Mouse (Mus musculus) stomach, embryonic 16.5 days (tissue): Measurements from ENCODE around the gene Picalm. TPM values are rescaled to one million over a fixed set of nuclear protein-coding genes. Genes with fewer than 3 reads are reported as not detected.
"Not testable (repeated sequence)": the region's sequence is repeated elsewhere in the genome, so short reads cannot be mapped to it uniquely, and the experiment has no call there.

ENCODE experiments used
- ATAC-seq: fragments of 200-750 bp; cut with Nextera tagmentation; 2 replicates; pipeline ENCODE4 v1.8.0; 2017; ENCODE audit warnings: moderate number of reproducible peaks, moderate TSS enrichment; ENCODE audit not compliant: insufficient read depth, low FRiP score
- H3K27ac ChIP-seq: fragments of 300-500 bp; sonication (generic); 2 replicates; pipeline ENCODE4 v1.5.1; 2014; ENCODE audit warnings: low read length
- H3K27me3 ChIP-seq: fragments of 300-500 bp; sonication (generic); 2 replicates; pipeline ENCODE4 v1.6.1; 2014; ENCODE audit warnings: low read length, control low read depth, mixed read lengths; ENCODE audit not compliant: control insufficient read depth, insufficient read depth
- H3K36me3 ChIP-seq: fragments of 300-500 bp; sonication (generic); 2 replicates; pipeline ENCODE4 v1.6.1; 2014; ENCODE audit warnings: low read length; ENCODE audit not compliant: control insufficient read depth, insufficient read depth
- H3K4me1 ChIP-seq: fragments of 300-500 bp; sonication (generic); 2 replicates; pipeline ENCODE4 v1.6.1; 2014; ENCODE audit warnings: low read length, control low read depth, mixed read lengths; ENCODE audit not compliant: control insufficient read depth, insufficient read depth
- H3K4me2 ChIP-seq: fragments of 300-500 bp; sonication (generic); 2 replicates; pipeline ENCODE4 v1.6.1; 2014; ENCODE audit warnings: low read depth, low read length, mixed read lengths
- H3K4me3 ChIP-seq: fragments of 300-500 bp; sonication (generic); replicated peaks from 2 replicates; pipeline ENCODE4 v1.5.1; 2014; ENCODE audit warnings: mild to moderate bottlenecking, low read length
- H3K9ac ChIP-seq: fragments of 300-500 bp; sonication (generic); 2 replicates; pipeline ENCODE4 v1.6.1; 2014; ENCODE audit warnings: low read length
- H3K9me3 ChIP-seq: fragments of 300-500 bp; sonication (generic); replicated peaks from 2 replicates; pipeline ENCODE4 v1.6.1; 2016; ENCODE audit warnings: low read length, control low read depth; ENCODE audit not compliant: control insufficient read depth
- WGBS: fragments of 180-500 bp; shearing (Covaris S2); extraction: QIAGEN DNeasy Blood & Tissue Kit; methylation state at CpG from one replicate; pipeline ENCODE4 v1.1.7; 2014; 5-methylcytosine and 5-hydroxymethylcytosine counted together
- polyA plus RNA-seq: library from polyadenylated mRNA; unstranded; fragments of >200 nt; fragmentation: Nextera tagmentation; extraction: Ambion mirVana; gene quantifications from 2 replicates; pipeline ENCODE4 v1.2.1, GENCODE M21; 2015

The Picalm gene
- polyA plus RNA-seq, 1 experiment from 2014 or later: 46.9 TPM

DNA sequence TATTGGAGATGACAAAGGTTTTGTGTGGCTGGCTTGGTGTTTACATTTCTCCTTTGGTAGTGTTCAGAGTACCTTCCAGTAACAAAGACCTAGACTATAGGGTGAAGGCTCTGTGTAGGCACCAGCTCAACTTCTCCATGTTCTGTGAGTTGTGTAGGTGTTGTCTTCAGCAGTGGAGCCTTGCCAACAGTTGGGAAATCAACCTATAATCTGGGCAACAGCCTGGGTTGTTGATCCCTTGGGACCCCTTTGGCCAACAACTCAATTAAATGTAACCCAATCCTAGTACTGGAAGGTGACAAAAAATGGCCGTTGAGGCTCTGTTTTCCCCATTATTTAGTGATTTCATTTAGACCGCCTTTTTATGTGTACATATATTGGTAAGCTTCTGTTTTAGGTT lies 80.1 kb downstream of the Picalm start:
- H3K9me3 ChIP-seq: no peaks in the 10 kb centered on the region
- H3K4me3 ChIP-seq: no peak overlapping the region
- H3K4me2 ChIP-seq: no peak overlapping the region
- peaks cover 12% of the 10 kb centered on the region for H3K36me3 ChIP-seq
- no peaks in the 10 kb centered on the region for H3K27me3 ChIP-seq
- ATAC-seq: no peak
- no peak overlapping the region for H3K9ac ChIP-seq
- H3K4me1 ChIP-seq: no peaks in the 10 kb centered on the region
- no peak overlapping the region for H3K27ac ChIP-seq
- WGBS: 90% methylated on average over 2 of the region's 2 CpGs

- H3K4me3 ChIP-seq: no peak overlapping the region
- no peaks in the 10 kb centered on the region for H3K27me3 ChIP-seq
- no peak overlapping the region for H3K27ac ChIP-seq
- H3K36me3 ChIP-seq: peaks cover 12% of the 10 kb centered on the region
- no peaks in the 10 kb centered on the region for H3K9me3 ChIP-seq
- no peak for ATAC-seq
- no peak overlapping the region for H3K4me2 ChIP-seq
- no peaks in the 10 kb centered on the region for H3K4me1 ChIP-seq
- H3K9ac ChIP-seq: no peak overlapping the region
These were observed 80.9 kb downstream of the Picalm start for GRCm38 (mm10) chr7:90210947-90211346.

- no peak for ATAC-seq
- H3K9me3 ChIP-seq: no peaks in the 10 kb centered on the region
- H3K27ac ChIP-seq: no peak overlapping the region
- no peak overlapping the region for H3K4me2 ChIP-seq
- H3K4me3 ChIP-seq: no peak overlapping the region
- no peaks in the 10 kb centered on the region for H3K27me3 ChIP-seq
- no peaks in the 10 kb centered on the region for H3K4me1 ChIP-seq
- 70% methylated on average over 8 of the region's 8 CpGs for WGBS
- H3K36me3 ChIP-seq: no peaks in the 10 kb centered on the region
- no peak overlapping the region for H3K9ac ChIP-seq
These were observed 86.5 kb downstream of the Picalm start for GRCm38 (mm10) chr7:90216511-90216910.

GRCm38 (mm10) chr7:90218122-90218521 lies 88.1 kb downstream of the Picalm start:
- Histone ChIP-seq H3K4me1 (no peaks in the 10 kb centered on the region), H3K4me2 (no peak overlapping the region), H3K4me3 (no peak overlapping the region), H3K27me3 (no peaks in the 10 kb centered on the region), H3K36me3 (no peaks in the 10 kb centered on the region), H3K27ac (no peak overlapping the region), H3K9ac (no peak overlapping the region), H3K9me3 (no peaks in the 10 kb centered on the region)
- no peak for ATAC-seq
- WGBS: 66% methylated on average over 5 of the region's 5 CpGs

- Histone ChIP-seq H3K4me1 (no peaks in the 10 kb centered on the region), H3K4me2 (no peak overlapping the region), H3K27ac (no peak overlapping the region), H3K4me3 (no peak overlapping the region), H3K9me3 (no peaks in the 10 kb centered on the region), H3K9ac (no peak overlapping the region), H3K27me3 (no peaks in the 10 kb centered on the region), H3K36me3 (no peaks in the 10 kb centered on the region)
- no peak for ATAC-seq
- WGBS: 67% methylated on average over 2 of the region's 2 CpGs
These were observed 91.5 kb downstream of the Picalm start for GRCm38 (mm10) chr7:90221487-90221886.

GRCm38 (mm10) chr7:90228075-90228474 lies 98.1 kb downstream of the Picalm start:
- no peaks in the 10 kb centered on the region for H3K27me3 ChIP-seq
- WGBS: 87% methylated on average over 4 of the region's 4 CpGs
- no peaks in the 10 kb centered on the region for H3K36me3 ChIP-seq
- H3K9me3 ChIP-seq: no peaks in the 10 kb centered on the region
- ATAC-seq: no peak
- no peak overlapping the region for H3K4me3 ChIP-seq
- no peak overlapping the region for H3K27ac ChIP-seq
- no peak overlapping the region for H3K9ac ChIP-seq
- H3K4me1 ChIP-seq: no peaks in the 10 kb centered on the region
- no peak overlapping the region for H3K4me2 ChIP-seq

GRCm38 (mm10) chr7:90228884-90229283 lies 98.9 kb downstream of the Picalm start:
- H3K4me3 ChIP-seq, H3K36me3 ChIP-seq, H3K9me3 ChIP-seq, H3K4me2 ChIP-seq, H3K27me3 ChIP-seq, H3K27ac ChIP-seq, H3K9ac ChIP-seq, H3K4me1 ChIP-seq, ATAC-seq: not testable (repeated sequence)

GRCm38 (mm10) chr7:90231431-90231830 lies 101.4 kb downstream of the Picalm start:
- Histone ChIP-seq H3K9ac (no peak overlapping the region), H3K9me3 (no peaks in the 10 kb centered on the region), H3K27me3 (no peaks in the 10 kb centered on the region), H3K4me3 (no peak overlapping the region), H3K4me2 (no peak overlapping the region), H3K4me1 (no peaks in the 10 kb centered on the region), H3K36me3 (no peaks in the 10 kb centered on the region), H3K27ac (no peak overlapping the region)
- whole genome bisulfite sequencing: 65% methylated on average over 9 of the region's 9 CpGs
- no peak for ATAC-seq

- no peaks in the 10 kb centered on the region for H3K27me3 ChIP-seq
- H3K4me3 ChIP-seq: no peak overlapping the region
These were observed 103.9 kb downstream of the Picalm start for GRCm38 (mm10) chr7:90233921-90234320.

GRCm38 (mm10) chr7:90236289-90236905 lies 106.4 kb downstream of the Picalm start:
- no peaks in the 10 kb centered on the region for H3K36me3 ChIP-seq
- H3K4me2 ChIP-seq: no peak overlapping the region
- no peak for ATAC-seq
- no peaks in the 10 kb centered on the region for H3K9me3 ChIP-seq
- H3K4me3 ChIP-seq: no peak overlapping the region
- no peaks in the 10 kb centered on the region for H3K4me1 ChIP-seq
- no peak overlapping the region for H3K9ac ChIP-seq
- 58% methylated on average over 4 of the region's 4 CpGs for WGBS
- no peaks in the 10 kb centered on the region for H3K27me3 ChIP-seq
- no peak overlapping the region for H3K27ac ChIP-seq

More at GRCm38 (mm10) chr7:90233921-90234320, 103.9 kb downstream of the Picalm start:
- Histone ChIP-seq H3K9me3 (no peaks in the 10 kb centered on the region), H3K4me1 (no peaks in the 10 kb centered on the region), H3K9ac (no peak overlapping the region), H3K4me2 (no peak overlapping the region), H3K36me3 (no peaks in the 10 kb centered on the region), H3K27ac (no peak overlapping the region)
- WGBS: 64% methylated on average over 4 of the region's 4 CpGs
- no peak for ATAC-seq
